Mouse (Mus musculus): Measurements from ENCODE around the gene Gm45140.

The Gm45140 gene

DNA sequence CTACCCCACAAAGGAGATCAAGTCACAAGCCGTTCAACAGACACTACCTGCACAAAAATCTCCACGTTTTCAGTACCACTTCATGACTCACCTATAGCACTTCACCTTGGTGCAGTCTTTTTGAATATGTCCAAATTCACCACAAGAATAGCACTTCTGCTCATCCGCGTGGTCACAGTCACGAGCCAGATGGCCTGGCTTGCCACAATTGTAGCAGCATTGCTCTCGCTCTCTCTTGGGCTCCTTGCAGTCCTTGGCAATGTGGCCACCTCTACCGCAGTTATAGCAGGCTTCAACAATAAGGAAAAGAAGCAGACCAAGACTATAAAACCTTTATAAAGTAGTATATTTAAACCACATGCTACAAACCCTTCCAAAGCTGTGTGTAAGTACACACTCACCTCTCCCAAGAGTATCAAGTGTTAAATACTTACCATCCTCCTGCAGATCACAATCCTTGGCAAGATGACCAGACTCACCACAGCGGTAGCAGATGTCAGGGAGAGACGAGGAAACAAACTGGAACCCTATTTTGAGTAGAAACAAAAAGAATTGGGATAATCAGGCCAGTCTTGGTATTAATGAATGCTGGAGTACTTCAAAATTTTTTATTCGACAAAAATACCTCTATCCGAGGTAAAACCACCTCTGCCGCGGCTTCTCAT, 9.6 kb upstream of the Gm45140 start:
- DNase-seq (ENCODE audit: low read depth in 1 of 2, low spot score in 2 of 2): no peak

DNA sequence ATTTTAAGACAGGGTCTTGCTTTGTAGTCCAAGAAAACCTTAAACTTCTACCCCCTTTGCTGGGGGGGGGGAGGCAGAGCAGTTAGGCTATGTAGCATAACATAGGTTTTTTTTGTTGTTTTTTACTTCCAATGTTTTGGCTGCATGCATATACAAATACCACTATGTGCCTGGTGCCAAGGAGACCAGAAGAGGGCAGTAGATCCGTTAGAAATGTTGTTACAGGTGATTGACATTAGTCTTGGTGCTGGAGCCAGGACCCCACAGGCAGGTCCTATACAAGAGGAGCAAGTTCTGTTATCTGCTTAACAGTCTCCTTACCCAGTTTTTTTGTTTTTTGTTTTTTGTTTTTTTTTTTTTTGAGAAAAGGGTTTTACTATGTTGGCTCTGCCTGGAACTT, 6.7 kb upstream of the Gm45140 start:
- DNase-seq (ENCODE audit: low read depth in 1 of 2, low spot score in 2 of 2): no peak

DNA sequence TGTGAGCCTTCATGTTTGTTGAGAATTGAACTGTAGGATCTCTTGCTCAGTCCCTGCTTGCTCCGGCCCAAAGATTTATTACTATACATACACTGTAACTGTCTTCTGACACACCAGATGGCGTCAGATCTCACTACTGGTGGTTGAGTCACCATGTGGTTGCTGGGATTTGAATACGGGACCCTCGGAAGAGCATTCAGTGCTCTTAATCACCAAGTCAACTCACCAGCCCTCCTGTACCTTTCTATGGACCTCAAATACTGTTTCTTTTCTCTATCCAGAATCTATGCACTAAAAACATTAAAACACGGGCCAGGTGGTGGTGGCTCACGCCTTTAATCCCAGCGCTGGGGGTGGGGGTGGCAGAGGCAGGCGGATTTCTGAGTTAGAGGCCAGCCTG, 6.0 kb upstream of the Gm45140 start:
- DNase-seq (ENCODE audit: low read depth in 1 of 2, low spot score in 2 of 2): no peak

DNA sequence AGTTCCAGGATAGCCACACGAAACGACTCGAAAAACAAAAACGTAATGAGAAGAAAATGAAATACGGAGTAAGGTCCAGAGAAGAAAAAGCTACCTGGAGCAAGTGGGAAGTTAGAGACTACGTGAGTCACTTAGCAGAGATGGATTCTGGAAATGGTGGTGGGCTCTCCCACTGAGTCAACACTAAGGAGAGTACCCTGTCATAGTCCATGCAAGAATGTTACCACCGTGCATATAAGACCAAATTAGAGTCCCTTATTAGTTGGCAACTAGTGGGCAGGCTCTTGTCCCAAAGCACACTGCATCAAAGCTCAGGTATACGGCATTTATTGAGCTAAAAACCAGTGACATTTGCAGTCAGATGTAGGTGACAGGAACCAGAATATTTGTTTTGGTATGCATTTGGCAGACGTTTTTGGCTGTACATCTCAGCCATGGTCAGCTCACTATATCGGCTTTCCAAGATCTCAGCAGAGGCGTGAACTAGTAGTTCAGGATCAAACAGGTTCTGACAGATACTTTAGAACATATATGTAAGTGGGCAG, 4.3 kb upstream of the Gm45140 start:
- no peak for DNase-seq (ENCODE audit: low read depth in 1 of 2, low spot score in 2 of 2)

DNA sequence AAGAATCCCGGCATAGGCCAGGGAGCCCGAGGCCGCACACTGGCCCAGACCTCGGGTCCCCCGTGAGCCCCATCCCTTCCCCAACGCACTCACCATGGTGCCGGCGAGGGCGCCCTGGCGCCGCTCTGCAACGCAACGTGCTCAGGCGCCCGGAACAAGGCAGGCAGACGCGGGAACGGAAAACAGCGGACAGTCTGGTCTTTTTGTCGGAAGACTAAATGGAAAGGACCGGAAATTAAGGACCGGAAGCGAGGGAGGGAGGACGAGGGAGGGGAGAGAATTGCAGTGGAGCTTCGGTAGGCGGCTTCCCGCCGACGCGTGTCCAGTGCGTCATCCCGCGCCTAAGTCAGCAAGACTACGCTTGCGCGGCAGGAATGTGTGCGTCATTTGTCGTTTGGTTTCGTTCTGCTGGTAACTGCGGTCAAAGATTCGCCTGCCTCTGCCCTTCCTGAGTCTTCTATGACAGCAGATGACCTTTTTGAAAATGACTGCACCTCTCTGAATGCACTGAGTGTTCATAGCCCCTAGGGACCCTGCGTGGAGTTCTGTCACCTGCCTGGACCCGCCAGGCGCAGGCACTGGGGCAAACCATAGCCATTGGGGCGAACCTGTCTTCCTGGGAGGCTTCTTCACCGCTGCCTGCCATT, 3.1 kb upstream of the Gm45140 start, which contains the start of gene Isy1:
TSS of gene Isy1 (minus strand) at position 248 of the 647 bp plus-strand sequence.
- peak; percentile 93 to 96 for DNase-seq (ENCODE audit: low read depth in 1 of 2, low spot score in 2 of 2)

DNA sequence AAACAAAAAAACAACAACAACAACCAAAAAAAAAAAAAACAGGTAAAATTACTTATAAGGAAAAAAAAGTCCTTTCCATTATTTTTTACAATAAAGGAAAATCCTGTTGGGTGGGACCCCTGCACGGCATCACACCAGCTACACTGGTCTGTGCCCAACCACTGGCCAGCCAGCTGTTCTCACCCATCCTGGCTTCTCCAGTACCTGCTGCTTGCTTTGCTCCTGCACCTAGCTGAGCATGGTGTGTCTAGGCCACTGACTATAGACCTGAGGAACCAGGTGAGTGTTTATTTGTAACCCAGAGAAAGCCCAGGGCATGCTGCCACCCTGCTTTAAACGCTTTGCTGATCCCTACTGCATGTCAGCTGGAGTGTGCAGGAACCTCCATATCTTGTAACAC, 15.2 kb downstream of the Gm45140 start:
- DNase-seq (ENCODE audit: low read depth in 1 of 2, low spot score in 2 of 2): no peak

DNA sequence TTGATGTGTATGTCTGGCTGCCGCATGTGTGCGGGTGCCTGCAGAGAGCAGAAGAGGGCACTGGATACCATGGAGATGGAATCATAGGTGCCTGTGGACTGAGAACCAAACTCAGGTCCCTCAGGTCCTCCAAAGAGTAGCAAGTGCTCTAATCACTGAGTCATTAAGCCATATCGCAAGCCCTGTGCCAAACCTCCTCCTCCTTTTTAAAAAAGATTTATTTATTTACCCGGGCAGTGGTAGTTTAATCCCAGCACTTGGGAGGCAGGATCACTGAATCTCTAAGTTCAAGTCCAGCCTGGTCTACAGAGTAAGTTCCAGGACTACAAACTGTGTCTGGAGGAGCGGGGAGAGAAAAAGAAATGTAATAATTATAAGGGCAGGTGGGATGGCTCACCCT, 21.1 kb downstream of the Gm45140 start:
- no peak for DNase-seq (ENCODE audit: low read depth in 1 of 2, low spot score in 2 of 2)

DNA sequence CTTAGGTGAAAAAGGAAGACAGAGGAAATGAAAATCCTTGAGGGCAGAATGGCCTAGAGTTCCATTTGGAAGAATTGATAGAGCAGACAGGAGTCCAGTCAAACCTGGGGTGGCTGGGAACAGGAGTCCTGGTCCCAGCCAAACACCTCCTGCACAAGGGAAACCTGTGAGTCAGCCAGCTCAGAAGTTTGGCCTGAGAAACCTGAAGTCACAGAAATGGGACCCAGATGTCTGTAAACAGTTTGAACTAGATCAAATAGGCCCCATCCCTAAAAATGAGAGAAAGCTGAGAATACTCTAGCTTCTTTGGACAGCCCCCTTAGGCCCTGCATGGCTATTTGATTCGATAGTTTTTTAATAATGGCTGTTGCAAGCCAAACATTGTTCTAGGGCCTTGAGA, 22.9 kb downstream of the Gm45140 start:
- no peak for DNase-seq (ENCODE audit: low read depth in 1 of 2, low spot score in 2 of 2)

DNA sequence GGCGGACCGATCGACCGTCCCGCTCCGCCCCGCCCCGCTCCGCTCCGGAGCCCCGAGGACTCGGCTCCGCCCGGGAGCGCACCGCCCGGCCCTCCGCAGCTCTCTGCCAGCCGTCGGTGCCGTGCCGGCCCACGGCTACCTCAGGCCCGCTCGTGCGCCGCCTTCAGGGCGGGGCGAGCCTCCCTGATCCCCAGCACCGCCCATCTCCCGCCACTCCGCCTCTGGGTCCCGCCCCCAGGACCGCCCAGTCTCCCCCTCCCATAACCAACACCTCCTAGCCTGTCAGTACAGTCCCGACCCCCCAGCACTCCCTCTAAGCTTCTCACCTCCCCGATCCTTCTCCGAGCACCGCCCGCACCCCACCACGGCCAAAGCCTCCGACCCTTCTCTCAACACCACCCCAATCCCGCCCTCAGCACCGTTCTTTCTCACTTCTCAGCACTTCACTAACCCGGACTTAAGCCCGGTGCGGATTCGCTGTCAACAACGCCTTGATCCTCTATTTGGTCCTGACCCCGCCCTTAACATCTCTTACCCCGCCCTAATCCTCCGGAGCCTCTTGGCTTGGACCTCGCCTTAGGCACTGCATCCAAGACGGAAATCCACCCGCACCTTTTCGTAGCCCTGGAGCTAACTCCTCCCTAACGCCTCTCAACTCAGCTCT, 23.8 kb downstream of the Gm45140 start, which contains the start of gene Rab43:
TSS of gene Rab43 (minus strand) at position 490 of the 664 bp plus-strand sequence.
- DNase-seq (ENCODE audit: low read depth in 1 of 2, low spot score in 2 of 2): peak; percentile 68 to 87

DNA sequence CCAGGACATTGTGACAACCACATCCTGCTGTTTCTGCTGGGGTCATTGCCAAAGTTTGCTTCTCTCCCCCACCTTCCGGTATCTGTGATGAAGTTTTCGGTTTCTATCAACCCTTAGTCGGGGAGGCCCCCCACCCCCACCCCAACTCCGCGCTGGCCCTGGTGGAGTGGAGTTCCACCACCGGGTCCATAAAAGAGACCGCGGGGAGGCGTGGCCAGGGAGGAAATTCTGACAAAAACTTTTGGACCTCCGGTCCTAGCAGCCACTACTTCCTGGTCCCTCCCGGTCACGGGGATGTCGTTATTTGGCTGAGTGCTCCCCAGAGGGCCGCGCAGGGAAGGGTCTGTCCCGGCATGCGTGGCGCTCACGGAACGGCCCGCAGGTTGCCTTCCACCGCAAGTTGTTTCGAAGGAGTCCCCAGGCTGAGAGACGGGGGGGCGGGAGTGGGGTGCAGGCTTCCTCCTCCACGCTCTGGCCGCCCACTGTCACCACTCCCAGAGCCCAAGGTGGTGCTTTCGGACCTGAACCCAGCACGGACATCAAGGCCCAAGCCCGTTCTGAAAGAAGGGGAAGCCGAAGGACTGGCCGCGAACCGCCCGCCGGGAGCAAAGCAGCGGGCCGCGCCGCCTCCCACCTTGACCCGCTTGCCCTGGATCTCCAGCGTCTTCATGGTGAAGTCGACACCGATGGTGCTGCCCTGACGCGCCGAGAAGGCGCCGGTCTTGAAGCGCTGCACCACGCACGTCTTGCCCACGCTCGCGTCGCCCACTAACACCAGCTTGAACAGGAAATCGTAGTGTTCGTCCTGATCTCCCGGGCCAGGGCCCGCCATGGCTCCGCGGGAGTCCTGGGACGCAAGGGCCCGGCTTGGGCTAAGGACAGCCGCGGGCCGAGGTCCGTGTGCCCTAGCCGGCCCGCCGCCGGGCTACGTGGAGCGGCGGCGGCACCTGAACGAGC, 24.6 kb downstream of the Gm45140 start:
- DNase-seq (ENCODE audit: low read depth in 1 of 2, low spot score in 2 of 2): peak in 1 of 2 experiments; percentile 62

DNA sequence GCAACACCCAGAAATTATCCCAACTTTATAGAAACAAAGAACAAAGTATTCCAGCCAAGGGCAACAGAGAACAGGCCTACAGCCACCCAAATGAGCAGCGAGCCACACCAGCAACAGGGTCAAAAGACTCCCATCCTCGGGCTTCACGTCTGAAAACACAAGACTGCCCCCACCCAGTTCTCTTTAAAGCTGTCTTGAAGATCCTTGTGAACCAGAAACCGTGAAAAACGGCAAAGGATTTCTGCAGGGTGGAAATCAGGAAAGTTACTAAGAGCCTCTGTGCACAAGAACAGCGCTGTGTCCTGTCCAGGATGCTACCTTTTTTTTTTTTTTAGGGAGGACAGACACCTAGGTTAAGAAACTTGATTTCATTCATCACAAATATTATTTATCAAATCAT, 25.3 kb downstream of the Gm45140 start:
- DNase-seq (ENCODE audit: low read depth in 1 of 2, low spot score in 2 of 2): no peak

DNA sequence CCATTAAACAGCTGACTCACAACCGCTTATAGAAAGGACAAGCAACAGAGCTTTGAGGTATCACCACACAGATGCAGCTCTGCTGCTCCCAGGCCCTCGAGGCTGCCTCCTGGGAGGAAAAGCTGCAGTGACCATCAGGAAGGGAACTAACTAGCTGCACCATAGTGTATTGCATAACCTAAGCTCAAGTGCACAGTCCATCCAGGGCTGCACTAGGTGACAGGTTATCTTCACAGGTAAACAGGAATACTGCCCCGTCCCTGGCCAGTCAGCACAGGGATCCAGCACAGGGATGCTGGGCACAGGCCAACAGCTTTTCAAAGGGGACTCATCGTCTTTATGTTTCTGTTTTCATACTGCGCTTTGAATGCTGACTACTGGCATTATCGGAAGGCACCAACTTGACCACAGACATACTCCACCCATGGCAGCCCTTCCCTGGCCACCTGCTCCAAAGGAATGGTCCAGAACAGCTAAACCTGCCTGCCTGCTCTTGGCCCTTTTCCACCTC, 25.9 kb downstream of the Gm45140 start:
- peak in 1 of 2 experiments; percentile 9 for DNase-seq (ENCODE audit: low read depth in 1 of 2, low spot score in 2 of 2)

DNA sequence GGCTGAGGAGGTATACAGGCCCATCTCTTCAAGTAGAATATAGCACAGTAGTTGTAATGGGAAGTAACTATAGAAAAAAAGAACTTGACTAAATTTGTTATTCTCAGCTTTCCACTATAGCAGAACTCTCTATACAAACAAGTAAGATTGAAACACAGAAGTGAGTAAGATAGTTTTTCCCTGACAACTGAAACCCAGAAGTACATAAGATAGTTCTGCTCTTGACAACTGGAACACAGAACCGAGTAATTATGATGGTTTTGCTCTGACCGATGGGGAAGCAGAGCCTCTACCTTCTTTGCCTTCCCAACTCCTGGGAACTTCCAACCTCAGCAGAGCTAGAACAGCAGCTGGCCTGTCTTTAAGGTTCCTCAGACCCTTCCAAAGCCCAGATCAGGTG, 26.5 kb downstream of the Gm45140 start:
- DNase-seq (ENCODE audit: low read depth in 1 of 2, low spot score in 2 of 2): peak in 1 of 2 experiments; percentile 32

DNA sequence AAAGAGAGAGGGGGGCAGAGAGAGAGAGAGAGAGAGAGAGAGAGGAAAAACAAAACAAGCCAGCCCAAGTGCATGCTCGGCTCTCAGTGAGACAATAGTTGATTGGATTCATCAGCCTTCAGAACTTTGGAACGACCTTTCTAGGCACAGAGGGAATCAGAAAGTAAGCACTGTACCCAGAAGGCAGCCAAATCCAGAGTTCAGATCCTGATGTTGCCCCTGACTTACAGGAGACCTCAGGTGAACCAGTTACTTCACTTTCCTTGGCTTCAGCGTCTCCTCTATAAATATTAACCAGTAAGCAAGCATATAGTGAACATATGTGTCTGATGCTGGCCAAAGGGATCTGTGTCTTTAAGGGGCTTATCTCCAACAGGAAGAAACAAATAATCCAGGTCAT, 27.1 kb downstream of the Gm45140 start:
- DNase-seq (ENCODE audit: low read depth in 1 of 2, low spot score in 2 of 2): no peak

DNA sequence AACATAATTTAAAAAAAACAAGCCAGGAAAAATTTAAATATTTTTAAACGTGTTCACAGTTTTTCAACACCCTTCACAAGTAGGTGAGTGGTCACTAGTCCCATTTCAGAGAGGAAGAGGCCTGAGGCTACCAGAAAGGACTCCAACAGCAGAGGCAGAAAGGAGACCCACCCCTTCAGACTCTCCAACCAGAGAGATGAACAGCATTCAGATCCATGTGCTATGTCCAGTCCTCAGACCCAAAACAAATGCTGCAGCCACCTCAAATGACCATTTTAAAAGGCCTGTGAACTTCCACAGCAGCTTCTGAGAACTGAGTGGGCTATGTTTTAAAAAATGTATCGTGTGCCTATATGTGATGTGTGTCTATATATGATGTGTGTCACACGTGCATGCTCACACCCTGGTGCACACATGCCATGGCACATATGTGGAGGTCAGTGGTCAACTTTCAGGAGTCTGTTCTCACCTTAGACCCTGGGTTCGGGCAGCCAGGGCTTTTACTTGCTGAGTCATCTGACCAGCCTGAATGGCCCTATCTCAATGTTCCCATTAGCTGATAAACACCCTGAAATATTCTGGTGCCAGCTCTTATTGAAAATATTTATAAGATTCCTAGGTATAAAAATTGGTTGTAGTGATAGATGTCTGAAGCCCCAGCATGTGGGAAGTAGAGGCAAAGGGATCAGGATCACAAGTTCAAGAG, 27.7 kb downstream of the Gm45140 start:
- no peak for DNase-seq (ENCODE audit: low read depth in 1 of 2, low spot score in 2 of 2)

DNA sequence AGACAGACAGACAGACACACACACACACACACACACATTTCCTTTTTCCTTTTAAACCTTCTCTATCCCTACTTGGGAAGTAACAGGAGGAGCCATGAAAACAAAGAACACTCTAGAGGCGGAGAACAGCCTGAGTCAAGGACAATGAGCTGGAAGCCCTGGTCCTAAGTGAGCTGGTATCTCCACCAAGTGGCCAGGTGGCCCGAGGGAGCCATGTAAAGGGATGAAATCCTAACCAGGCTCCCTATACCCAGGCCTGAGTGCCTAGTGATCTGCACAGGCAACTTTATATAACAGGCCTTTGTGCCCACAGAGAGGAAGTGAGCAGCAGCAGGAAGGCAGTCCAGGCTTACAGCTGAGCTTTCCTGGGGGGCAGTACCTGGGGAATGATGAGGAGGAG, 28.7 kb downstream of the Gm45140 start:
- no peak for DNase-seq (ENCODE audit: low read depth in 1 of 2, low spot score in 2 of 2)

DNA sequence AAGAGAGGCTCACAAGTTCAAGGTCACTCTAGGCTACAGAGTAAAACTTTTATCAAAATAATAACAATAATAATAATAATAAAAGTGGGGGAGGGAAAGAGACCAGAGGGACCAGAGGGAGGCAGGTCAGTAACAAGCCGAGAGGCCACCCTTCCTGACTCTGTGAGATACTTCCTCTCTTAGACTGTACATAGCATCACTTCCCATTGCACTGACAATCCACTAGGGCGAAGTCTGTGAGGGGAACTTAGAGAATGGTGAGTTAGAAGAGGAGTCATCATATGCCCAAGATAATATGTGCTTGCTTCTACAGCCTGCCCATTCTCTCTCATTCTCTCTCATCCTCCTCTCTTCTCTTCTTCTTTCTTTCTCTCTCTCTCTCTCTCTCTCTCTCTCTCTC, 29.6 kb downstream of the Gm45140 start:
- DNase-seq (ENCODE audit: low read depth in 1 of 2, low spot score in 2 of 2): peak in 1 of 2 experiments; percentile 40

DNA sequence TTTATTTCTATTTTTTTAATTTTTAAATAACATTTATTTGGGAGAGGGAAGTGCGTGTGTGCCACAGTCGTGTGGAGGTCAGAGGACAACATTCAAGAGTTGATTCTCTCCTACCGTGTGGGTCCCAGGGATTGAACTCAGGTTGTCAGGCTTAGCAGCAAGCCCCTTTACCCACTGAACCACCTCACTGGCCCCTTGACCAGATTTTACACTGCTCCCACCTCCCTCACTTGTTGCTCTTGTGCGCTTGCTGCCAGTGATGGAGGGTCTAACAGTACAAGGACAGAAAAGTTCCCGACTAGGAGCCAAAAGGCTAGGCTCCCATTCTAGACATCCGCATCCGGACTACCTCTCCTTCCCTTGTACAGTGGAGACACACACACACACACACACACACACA, 30.1 kb downstream of the Gm45140 start:
- DNase-seq (ENCODE audit: low read depth in 1 of 2, low spot score in 2 of 2): no peak

DNA sequence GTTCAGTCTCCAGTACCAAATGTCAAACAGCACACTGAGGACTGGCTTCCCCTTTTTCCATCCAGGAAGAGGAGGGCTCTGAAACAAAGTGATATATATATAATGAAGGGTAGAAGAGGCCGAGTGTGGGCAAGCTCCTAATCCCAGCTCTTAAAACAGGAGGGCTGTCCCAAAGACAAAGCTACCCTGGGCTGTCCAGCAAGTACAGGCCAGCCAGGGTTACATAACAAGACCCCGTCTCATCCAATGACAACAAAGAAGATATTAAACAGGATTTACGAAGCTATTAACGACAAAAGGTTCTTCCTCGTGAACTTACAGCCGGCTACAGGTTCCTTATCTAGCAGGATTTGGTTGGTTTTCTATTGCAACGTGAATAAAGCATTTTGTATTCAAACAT, 30.7 kb downstream of the Gm45140 start:
- no peak for DNase-seq (ENCODE audit: low read depth in 1 of 2, low spot score in 2 of 2)

DNA sequence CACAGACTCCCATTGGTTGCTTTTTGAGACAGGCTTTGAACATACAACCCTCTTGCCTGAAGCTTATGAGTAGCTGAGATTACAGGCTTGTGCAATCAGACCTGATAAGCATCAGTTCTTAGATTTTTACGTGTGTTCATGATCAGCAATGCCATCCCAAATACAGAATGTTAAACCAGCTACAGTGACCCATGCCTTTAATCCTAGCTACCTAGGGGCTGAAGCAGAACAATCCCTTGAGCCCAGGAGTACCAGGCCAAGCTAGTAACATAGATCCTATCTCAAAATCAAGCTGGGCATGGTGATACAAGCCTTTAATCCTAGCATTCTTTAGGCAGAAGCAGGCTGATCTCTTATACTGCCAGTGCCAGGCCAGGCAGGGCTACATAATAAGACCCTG, 31.6 kb downstream of the Gm45140 start:
- no peak for DNase-seq (ENCODE audit: low read depth in 1 of 2, low spot score in 2 of 2)

Measured in monocyte, adult 2 months (primary cell).